Mouse (Mus musculus): ENCODE results near the gene Banf1. TPM values are rescaled to one million over a fixed set of nuclear protein-coding genes. Genes with fewer than 3 reads are reported as not detected.

Banf1 gene
- polyA plus RNA-seq, 1 experiment from 2014 or later = 311 TPM

GRCm38 (mm10) chr19:5395371-5395770 is 28.4 kb upstream of the Banf1 start:
- peaks cover 4% of the 10 kb centered on the region for H3K4me1 ChIP-seq (replicated peaks)
- H3K4me2 ChIP-seq = no peak overlapping the region
- no peak overlapping the region for H3K27ac ChIP-seq (replicated peaks)
- ATAC-seq (ENCODE audit: low read depth) = no peak
- WGBS = 66% methylated on average over 4 of the region's 4 CpGs
- H3K9me3 ChIP-seq = no peaks in the 10 kb centered on the region
- H3K4me3 ChIP-seq = no peak overlapping the region
- H3K9ac ChIP-seq = no peak overlapping the region
- no peaks in the 10 kb centered on the region for H3K36me3 ChIP-seq
- no peaks in the 10 kb centered on the region for H3K27me3 ChIP-seq

- WGBS = 60% methylated on average over 10 of the region's 10 CpGs
- H3K9ac ChIP-seq = no peak overlapping the region
- no peak for ATAC-seq (ENCODE audit: low read depth)
Observed at GRCm38 (mm10) chr19:5394168-5394567, 27.2 kb upstream of the Banf1 start.

GRCm38 (mm10) chr19:5392892-5393291 is 25.9 kb upstream of the Banf1 start:
- no peak overlapping the region for H3K4me3 ChIP-seq
- H3K4me2 ChIP-seq = no peak overlapping the region
- H3K4me1 ChIP-seq (replicated peaks) = peaks cover 20% of the 10 kb centered on the region
- no peak overlapping the region for H3K27ac ChIP-seq (replicated peaks)
- 70% methylated on average over 4 of the region's 4 CpGs for WGBS
- H3K9ac ChIP-seq = peak overlapping the region; percentile 12; the same call in 1 of the 2 replicates
- no peaks in the 10 kb centered on the region for H3K27me3 ChIP-seq
- no peaks in the 10 kb centered on the region for H3K9me3 ChIP-seq
- H3K36me3 ChIP-seq = no peaks in the 10 kb centered on the region
- ATAC-seq (ENCODE audit: low read depth) = no peak

More at GRCm38 (mm10) chr19:5394168-5394567, 27.2 kb upstream of the Banf1 start:
- H3K4me2 ChIP-seq = no peak overlapping the region
- H3K27ac ChIP-seq (replicated peaks) = no peak overlapping the region
- H3K4me3 ChIP-seq = no peak overlapping the region
- H3K9me3 ChIP-seq = no peaks in the 10 kb centered on the region
- H3K36me3 ChIP-seq = no peaks in the 10 kb centered on the region
- peaks cover 16% of the 10 kb centered on the region for H3K4me1 ChIP-seq (replicated peaks)
- no peaks in the 10 kb centered on the region for H3K27me3 ChIP-seq

- Histone ChIP-seq H3K4me2 (peak overlapping the region; percentile 98), H3K27me3 (no peaks in the 10 kb centered on the region), H3K4me3 (no peak overlapping the region), H3K27ac (replicated peaks) (no peak overlapping the region), H3K9ac (peak overlapping the region; percentile 95), H3K36me3 (peaks cover 8% of the 10 kb centered on the region), H3K4me1 (replicated peaks) (peaks cover 37% of the 10 kb centered on the region), H3K9me3 (no peaks in the 10 kb centered on the region)
- no peak for ATAC-seq (ENCODE audit: low read depth)
- 92% methylated on average over 8 of the region's 8 CpGs for WGBS
Observed at GRCm38 (mm10) chr19:5390416-5390815, 23.4 kb upstream of the Banf1 start.

- H3K9ac ChIP-seq = peak overlapping the region; percentile 95
- no peaks in the 10 kb centered on the region for H3K9me3 ChIP-seq
- H3K4me3 ChIP-seq = peak overlapping the region; percentile 98
- peaks cover 16% of the 10 kb centered on the region for H3K36me3 ChIP-seq
- H3K4me1 ChIP-seq (replicated peaks) = peaks cover 37% of the 10 kb centered on the region
- peak overlapping the region; percentile 98 for H3K4me2 ChIP-seq
- 47% methylated on average over 12 of the region's 12 CpGs for WGBS
- H3K27ac ChIP-seq (replicated peaks) = no peak overlapping the region
- H3K27me3 ChIP-seq = no peaks in the 10 kb centered on the region
- ATAC-seq (ENCODE audit: low read depth) = no peak
Observed at GRCm38 (mm10) chr19:5389647-5390046, 22.7 kb upstream of the Banf1 start.

GRCm38 (mm10) chr19:5388588-5389242 is 21.7 kb upstream of the Banf1 start, which contains the start of gene Sart1:
Gene Sart1, minus strand, starts transcription at chr19:5388703.
- ATAC-seq (ENCODE audit: low read depth) = peak; percentile 99
- Histone ChIP-seq H3K4me3 (peak within 1 kb of the TSS; percentile 98), H3K4me2 (peak within 1 kb of the TSS; percentile 98), H3K9ac (peak within 1 kb of the TSS; percentile 95), H3K27me3 (no peaks in the 10 kb centered on the region), H3K4me1 (replicated peaks) (peaks cover 37% of the 10 kb centered on the region), H3K36me3 (peaks cover 25% of the 10 kb centered on the region), H3K9me3 (no peaks in the 10 kb centered on the region), H3K27ac (replicated peaks) (peak within 1 kb of the TSS; percentile 87)
- 2% methylated on average over 43 of the region's 43 CpGs for WGBS

- Histone ChIP-seq H3K27me3 (no peaks in the 10 kb centered on the region), H3K36me3 (peaks cover 32% of the 10 kb centered on the region), H3K27ac (replicated peaks) (peak overlapping the region; percentile 87), H3K4me1 (replicated peaks) (peaks cover 37% of the 10 kb centered on the region), H3K9me3 (no peaks in the 10 kb centered on the region), H3K4me3 (peak overlapping the region; percentile 98), H3K4me2 (peak overlapping the region; percentile 98), H3K9ac (peak overlapping the region; percentile 95)
- 1% methylated on average over 43 of the region's 43 CpGs for WGBS
- peak; percentile 60 for ATAC-seq (ENCODE audit: low read depth)
Observed at GRCm38 (mm10) chr19:5388011-5388441, 21.1 kb upstream of the Banf1 start.

- 89% methylated on average over 8 of the region's 8 CpGs for WGBS
- Histone ChIP-seq H3K4me1 (replicated peaks) (peaks cover 26% of the 10 kb centered on the region), H3K9me3 (no peaks in the 10 kb centered on the region), H3K4me2 (no peak overlapping the region), H3K27ac (replicated peaks) (no peak overlapping the region), H3K9ac (no peak overlapping the region), H3K36me3 (peaks cover 65% of the 10 kb centered on the region), H3K27me3 (no peaks in the 10 kb centered on the region), H3K4me3 (no peak overlapping the region)
- no peak for ATAC-seq (ENCODE audit: low read depth)
Observed at GRCm38 (mm10) chr19:5384715-5385114, 17.7 kb upstream of the Banf1 start.

- 94% methylated on average over 12 of the region's 12 CpGs for WGBS
- ATAC-seq (ENCODE audit: low read depth) = no peak
- Histone ChIP-seq H3K36me3 (peaks cover 79% of the 10 kb centered on the region), H3K4me2 (no peak overlapping the region), H3K27me3 (no peaks in the 10 kb centered on the region), H3K9ac (no peak overlapping the region), H3K4me1 (replicated peaks) (peaks cover 17% of the 10 kb centered on the region), H3K9me3 (no peaks in the 10 kb centered on the region), H3K27ac (replicated peaks) (no peak overlapping the region), H3K4me3 (no peak overlapping the region)
Observed at GRCm38 (mm10) chr19:5383326-5383725, 16.4 kb upstream of the Banf1 start.

- no peak overlapping the region for H3K9ac ChIP-seq
- H3K4me2 ChIP-seq = no peak overlapping the region
- no peak overlapping the region for H3K27ac ChIP-seq (replicated peaks)
- H3K36me3 ChIP-seq = peaks cover 92% of the 10 kb centered on the region
- H3K9me3 ChIP-seq = no peaks in the 10 kb centered on the region
- H3K4me1 ChIP-seq (replicated peaks) = no peaks in the 10 kb centered on the region
- H3K4me3 ChIP-seq = no peak overlapping the region
- H3K27me3 ChIP-seq = no peaks in the 10 kb centered on the region
- WGBS = 85% methylated on average over 1 of the region's 1 CpGs
- no peak for ATAC-seq (ENCODE audit: low read depth)
Observed at GRCm38 (mm10) chr19:5377446-5377845, 10.5 kb upstream of the Banf1 start.

GRCm38 (mm10) chr19:5374748-5375147 is 7.8 kb upstream of the Banf1 start:
- H3K9ac ChIP-seq = no peak overlapping the region
- H3K9me3 ChIP-seq = no peaks in the 10 kb centered on the region
- no peaks in the 10 kb centered on the region for H3K4me1 ChIP-seq (replicated peaks)
- no peak overlapping the region for H3K4me3 ChIP-seq
- peaks cover 89% of the 10 kb centered on the region for H3K36me3 ChIP-seq
- H3K27ac ChIP-seq (replicated peaks) = no peak overlapping the region
- 82% methylated on average over 4 of the region's 4 CpGs for WGBS
- no peak for ATAC-seq (ENCODE audit: low read depth)
- H3K4me2 ChIP-seq = no peak overlapping the region
- H3K27me3 ChIP-seq = no peaks in the 10 kb centered on the region

- Histone ChIP-seq H3K36me3 (peaks cover 89% of the 10 kb centered on the region), H3K27me3 (no peaks in the 10 kb centered on the region), H3K4me1 (replicated peaks) (no peaks in the 10 kb centered on the region), H3K4me3 (no peak overlapping the region), H3K9ac (no peak overlapping the region), H3K27ac (replicated peaks) (no peak overlapping the region), H3K9me3 (no peaks in the 10 kb centered on the region), H3K4me2 (no peak overlapping the region)
- 89% methylated on average over 4 of the region's 4 CpGs for WGBS
- ATAC-seq (ENCODE audit: low read depth) = no peak
Observed at GRCm38 (mm10) chr19:5374177-5374576, 7.2 kb upstream of the Banf1 start.

- Histone ChIP-seq H3K4me1 (replicated peaks) (peaks cover 11% of the 10 kb centered on the region), H3K9ac (no peak overlapping the region), H3K9me3 (no peaks in the 10 kb centered on the region), H3K36me3 (peaks cover 87% of the 10 kb centered on the region), H3K4me2 (no peak overlapping the region), H3K27ac (replicated peaks) (no peak overlapping the region), H3K4me3 (no peak overlapping the region), H3K27me3 (no peaks in the 10 kb centered on the region)
- no peak for ATAC-seq (ENCODE audit: low read depth)
- WGBS = 91% methylated on average over 7 of the region's 7 CpGs
Observed at GRCm38 (mm10) chr19:5372724-5373123, 5.8 kb upstream of the Banf1 start.

All from neural tube, embryonic 13.5 days (tissue).